Mouse (Mus musculus) thymus, postnatal 36 days (tissue): ENCODE measurements around the gene Mrps10.

Source experiments
- DNase-seq, 2 experiments: peaks; one replicate each; pipeline ENCODE4 v3.0.0; 2022; ENCODE audit warnings: mixed read lengths in 2 of 2

Mrps10 gene

DNA sequence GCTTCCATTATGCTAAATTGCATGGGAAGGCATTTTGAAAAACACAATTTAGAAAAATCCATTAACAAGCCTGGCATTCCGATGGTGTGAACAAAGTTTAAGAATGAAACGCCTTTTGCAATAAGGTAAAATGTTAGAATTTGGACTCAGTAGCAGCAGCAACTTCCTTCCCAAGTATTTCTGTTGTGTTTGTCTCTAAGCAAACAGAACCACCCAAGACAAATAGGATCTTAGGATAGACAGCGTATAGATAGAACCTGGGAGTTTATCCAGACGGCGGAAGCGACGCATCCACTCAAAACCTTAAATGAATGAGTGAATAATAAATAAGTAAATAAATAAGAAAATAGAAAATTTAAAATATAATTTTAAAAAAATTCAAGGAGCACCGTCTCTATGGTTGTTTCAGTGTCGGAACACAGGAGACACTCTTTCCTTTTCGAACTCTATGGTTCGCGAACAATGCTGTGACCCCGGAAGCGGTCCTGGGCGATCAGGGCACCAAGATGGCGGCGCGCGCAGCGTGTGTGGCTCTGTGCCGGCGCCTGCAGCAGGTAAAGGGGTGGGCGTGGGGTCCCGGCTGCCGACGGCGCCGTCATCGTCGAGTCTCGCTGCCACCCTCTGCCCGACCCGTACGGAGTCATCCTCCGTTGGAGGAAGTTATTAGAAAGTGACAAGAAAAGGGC lies at the start of gene Mrps10:
Gene Mrps10, plus strand, starts transcription at position 487 of the 686 bp plus-strand sequence.
- DNase-seq: peak; percentile 80 to 85

DNA sequence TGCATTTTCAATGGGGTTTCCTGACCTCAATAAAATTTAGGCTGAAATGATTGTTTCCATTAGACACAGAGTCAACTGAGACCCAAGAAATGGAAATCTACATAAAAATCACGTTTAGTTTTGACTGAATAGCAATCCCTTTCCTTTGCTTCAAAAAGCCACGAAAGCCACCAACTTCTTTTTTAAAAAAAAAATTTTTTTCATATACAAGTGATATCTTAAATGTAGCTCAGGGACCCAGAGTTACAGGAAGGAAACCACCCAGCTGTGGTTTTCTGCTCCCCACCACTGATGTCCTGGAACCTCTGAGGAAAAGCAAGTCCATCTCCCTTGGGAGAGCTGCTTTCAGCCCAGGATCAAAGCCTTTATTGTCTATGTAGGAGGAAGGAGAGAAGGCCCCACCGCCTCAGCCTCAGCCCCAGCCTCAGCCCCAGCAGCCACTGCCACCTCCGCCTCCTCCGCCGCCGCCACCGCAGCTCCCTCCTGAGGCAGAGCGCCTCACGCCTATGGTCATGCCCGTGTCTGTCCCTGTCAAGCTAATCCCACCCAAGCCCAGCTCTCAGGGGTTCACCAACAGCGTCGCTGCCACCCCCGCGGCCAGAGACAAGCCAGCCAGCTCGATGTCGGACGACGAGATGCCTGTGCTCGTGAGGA lies 49.6 kb upstream of the Mrps10 start:
- DNase-seq: no peak

DNA sequence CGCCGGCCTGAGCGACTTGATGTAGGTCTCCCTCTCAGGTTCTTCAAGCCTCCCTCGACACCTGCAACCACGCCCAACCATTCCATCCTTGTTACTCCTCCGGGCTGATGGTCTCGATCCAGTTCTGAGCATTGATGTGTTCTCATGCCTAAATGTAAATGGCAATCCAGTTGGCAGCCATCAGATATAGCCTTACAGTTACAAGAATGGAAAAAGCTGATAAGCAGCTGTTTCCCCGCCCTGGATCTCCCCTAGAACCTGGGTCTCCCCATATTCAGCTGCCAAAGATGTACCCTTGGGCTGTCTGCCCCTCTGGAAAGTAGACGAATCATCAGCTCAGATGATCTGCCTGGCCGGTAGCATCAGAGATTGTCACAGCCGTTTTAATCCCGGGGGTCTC lies 48.9 kb upstream of the Mrps10 start:
- DNase-seq: no peak

DNA sequence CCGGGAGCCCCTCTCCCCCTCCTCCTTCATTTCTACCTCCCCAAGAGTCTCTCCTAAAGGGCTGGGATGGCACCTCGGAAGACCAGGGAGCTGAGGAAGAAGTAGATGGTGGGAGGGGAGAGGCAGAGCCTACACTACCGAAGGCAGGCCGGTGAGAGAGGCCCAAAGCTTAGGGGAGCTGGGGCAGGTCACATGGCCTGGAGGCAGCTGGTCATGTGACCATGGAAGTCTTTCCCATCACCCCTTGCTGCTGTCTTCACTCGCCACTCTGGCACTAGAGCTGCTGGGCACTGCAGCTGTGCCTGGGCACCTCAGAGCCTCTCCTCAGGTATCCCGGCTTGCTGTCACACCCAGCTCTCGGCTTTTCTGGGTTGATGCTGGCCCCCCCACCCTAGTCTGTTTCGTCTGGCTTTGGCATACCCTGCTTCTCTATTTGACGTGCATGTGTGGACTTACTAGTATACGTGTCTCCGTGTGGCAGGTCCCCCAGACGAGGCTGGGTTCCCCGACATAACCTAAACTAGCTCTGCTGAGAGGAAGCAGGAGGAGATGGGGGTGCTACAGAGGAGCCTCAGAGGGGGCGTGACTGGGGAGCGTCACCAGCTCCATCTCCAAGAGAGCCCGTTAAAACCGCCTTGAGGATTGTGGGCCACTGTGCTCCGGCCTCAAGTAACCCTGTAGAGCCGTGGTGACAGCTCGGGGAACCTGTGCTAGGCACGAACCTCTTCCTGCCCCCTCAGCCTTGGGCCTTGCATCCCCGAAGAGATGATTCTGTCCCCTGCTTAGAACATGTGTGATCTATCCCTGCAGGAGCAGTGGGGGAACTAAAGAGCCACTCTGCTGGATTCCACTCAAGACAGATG lies 46.3 kb upstream of the Mrps10 start:
- no peak for DNase-seq

DNA sequence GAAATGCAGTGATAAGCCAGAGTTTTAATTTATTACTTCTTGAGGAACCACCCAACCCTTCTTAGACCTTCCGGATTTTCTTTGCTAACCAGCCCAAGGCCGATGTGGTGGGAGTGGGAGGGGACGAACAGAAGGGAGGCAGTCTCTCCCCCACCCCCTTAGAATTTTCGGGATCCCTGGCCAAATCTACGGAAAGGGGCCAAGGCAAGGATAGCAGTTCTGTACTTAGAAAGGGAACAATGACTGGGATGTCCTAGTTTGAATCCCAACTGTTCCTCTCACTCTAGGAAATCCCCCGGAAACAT lies 45.7 kb upstream of the Mrps10 start:
- DNase-seq: no peak

DNA sequence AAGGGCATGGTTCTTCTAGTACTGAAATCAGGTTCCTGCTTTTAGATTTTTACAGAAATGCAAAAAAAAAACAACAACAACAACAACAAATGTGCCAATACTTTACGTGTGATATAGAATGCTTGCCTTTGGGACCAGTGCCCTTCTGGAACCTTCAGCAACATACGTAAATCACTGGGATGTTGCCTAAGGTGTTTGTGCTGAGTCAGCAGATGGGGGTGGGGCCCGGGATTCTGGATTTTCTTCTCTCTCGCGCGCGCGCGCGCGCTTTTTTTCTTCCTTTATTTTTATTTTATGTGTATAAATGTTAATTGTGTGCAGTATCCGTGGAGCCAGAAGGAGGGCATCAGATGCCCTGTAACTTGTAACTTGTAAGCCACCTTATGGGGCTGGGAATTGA lies 41.1 kb upstream of the Mrps10 start:
- DNase-seq: no peak

DNA sequence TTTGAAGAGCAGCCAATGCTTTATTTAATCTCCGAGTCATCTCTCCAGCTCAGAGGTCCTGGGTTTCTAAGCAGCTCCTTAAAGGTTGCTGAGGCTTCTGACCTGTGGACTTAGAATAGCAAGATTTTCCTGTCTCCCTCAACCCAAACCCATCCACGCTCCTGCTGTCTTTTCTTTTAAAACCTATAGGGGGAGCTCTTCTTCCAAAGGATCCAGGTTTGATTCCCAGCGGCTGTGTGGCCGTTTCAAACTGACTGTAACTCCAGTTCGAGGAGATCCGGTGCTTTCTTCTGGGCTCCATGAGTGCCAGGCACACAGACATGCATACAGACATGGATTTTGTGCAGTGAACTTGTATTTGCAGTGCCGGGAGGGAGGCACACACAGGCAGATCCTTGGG lies 40.7 kb upstream of the Mrps10 start:
- no peak for DNase-seq

DNA sequence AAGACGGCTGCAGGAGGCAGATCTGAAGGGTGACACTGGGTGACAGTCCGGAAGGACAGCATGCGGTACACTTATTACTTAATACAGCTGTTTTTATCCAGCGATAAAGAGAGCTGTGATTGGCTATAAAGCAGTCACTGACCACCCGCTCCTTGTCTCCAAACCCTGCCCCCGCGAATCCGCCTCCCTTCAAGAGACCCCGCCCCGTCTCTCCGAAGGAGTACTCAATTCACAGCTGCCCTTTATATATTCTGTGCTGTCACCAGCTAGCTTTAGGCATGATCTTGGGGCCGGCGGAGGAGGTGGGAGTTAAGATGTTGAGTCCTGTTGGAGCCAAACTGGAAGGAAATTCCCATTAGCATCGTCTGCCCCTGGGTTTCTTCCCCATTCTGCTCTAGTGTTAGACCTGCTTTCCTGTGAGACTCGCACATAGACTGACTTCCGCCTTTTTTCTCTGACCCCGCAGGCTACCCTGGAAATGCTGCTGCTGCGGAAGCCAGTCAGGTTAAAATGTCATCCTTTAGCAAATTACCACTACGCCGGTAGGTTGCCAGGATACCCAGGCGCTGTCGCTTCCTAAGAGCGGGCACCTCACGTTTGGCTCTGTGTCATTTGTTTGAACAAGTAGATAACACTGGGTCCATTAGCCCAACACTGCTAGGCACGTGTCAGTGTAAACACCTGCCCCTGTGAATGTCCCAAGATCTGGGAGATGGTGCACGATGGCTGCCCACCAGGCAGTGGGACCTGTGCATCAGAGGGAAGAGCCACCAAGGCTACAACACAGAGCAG lies 39.9 kb upstream of the Mrps10 start:
- DNase-seq: no peak

DNA sequence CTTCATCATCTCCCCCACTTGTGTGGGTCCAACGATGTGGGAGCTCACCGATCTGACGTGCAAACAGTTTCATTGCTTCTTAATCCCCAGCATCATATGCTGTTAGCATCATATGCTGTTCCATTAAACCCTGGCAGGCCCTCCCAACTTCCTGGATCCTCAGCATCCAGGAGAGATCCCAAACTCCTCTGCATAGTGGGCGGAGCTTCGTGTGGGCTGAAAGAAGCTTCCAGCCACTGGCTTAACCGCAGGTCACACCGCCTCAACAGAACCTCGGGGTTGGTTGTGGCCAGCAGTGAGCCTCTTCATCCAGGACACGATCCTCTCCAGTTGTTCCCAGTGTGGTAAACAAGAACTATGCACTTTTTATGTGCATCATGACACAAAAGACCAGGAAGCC lies 38.1 kb upstream of the Mrps10 start:
- no peak for DNase-seq

DNA sequence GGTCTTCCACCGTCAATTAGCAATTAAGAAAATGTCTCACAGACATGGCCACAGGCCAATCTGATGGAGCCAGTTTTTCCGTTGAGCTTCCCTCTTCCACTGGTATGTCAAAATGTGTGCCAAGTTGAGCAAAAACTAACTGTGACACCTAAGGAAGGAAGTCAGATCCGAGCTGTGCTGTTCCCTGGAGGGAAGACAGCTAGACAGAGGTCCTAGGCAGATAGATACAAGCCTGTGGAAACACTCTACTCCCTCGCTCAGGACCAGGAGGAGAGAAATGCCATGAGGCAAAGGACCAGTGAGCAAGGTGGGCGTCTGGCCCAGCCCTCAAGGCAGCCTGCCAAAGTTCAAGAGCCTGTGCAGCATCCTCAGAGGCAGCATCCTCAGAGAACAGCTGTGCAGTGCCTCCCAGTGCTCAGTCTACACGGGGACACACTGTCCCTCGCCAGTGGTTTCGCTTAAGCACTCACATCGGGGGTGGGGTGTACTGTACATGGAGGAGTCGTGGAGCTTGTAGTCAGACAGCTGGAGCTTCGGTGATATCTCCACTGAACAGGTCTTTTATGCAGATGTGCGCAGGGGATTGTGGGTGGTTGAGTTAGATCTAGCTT lies 36.6 kb upstream of the Mrps10 start:
- peak; percentile 26 to 39 for DNase-seq

DNA sequence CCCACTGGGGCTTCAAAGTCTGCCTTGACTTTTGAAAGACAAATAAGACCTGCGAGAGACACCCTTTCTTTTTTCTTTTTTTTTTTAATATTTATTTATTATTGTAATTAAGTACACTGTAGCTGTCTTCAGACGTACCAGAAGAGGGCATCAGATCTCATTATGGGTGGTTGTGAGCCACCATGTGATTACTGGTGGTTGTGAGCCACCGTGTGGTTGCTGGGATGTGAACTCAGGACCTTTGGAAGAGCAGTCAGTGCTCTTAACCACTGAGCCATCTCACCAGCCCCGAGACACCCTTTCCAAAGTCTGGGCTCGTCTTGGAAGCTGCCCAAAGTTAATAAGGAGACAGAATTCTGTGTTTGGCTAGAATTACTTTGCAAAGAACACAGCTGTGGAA lies 36.0 kb upstream of the Mrps10 start:
- peak; percentile 11 to 34 for DNase-seq

DNA sequence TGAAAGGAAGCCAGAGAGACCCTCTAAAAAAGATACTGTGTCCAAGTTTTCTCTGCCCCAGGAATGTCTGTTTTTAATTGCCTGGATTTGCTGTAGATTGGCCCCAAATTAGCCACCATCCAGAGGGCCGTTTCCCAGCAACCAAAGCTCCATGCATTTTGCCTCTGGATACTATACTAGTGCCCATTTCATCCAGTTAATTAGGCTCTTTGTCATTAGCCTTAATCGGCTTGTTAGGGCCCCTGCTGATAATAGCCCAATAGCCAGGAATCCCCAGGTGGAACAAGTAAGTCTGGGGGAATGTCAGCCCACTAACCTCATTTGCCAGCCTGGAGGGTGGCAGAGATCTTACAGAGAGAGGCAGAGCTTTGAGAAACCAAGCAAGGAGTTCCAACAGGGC lies 35.3 kb upstream of the Mrps10 start:
- no peak for DNase-seq

DNA sequence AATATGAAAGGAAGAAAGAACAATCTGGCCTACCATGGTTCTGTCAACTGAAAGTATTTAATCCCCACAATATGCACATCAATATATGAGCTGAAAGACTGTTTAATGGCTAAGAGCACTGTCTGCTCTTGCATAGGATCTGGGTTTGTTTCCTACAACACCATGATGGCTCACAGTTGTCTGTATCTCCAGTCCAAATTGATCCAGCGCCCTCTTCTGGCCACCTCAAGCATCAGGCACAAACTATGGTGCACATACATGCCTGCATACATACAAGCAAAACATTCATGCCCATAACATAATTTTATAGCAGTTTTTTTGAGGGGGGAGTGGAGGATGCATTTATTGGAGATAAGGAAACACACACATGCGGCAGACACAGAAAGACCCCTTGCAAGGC lies 25.6 kb upstream of the Mrps10 start:
- DNase-seq: no peak

DNA sequence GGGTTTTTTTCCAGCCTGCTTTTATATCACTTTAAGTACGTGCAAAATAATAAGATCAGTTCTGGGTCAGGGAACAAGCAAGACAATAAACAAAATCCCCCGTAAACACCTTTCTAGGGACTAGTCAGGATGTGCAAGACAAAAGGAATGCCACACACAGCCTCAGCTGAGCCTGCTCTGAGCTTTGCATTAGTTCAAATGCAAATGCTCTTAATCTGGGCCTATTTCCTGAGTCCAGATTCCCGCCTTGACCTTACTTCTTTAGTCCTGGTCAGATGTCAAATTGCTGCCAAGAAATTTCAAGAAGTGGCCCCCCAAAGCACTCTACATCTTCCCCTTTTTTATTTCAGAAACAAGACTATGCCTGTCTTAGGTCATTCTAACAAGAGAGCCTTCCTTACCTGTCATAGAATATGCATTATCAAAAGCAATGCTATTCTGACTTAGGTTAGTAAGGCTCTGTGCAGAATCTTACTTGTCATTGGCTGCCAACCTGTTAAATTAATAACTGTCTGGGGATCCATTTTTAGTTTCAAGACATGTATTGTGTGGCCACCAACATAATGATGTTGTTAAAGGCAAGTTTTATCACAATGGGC lies 18.9 kb upstream of the Mrps10 start:
- no peak for DNase-seq

DNA sequence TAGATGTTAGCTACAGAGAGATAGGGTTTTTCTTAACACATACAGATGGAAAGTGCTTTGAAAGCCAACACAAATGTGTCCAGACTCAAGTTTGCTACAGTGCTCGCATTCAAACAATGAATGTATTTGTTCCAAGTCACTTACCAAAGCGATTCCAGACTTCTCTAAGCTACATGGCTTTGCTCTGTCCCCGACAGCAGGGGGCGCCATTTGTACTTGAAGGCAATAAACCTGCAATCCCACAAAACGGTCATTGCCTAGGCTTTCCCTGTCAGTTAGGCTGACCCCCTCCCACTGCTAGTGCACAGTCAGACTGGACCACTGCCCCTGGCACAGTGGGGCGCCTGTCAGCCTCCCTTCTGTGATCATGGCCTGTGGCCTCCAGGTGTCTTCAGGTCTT lies 8.7 kb upstream of the Mrps10 start:
- DNase-seq: peak; percentile 52 to 55

DNA sequence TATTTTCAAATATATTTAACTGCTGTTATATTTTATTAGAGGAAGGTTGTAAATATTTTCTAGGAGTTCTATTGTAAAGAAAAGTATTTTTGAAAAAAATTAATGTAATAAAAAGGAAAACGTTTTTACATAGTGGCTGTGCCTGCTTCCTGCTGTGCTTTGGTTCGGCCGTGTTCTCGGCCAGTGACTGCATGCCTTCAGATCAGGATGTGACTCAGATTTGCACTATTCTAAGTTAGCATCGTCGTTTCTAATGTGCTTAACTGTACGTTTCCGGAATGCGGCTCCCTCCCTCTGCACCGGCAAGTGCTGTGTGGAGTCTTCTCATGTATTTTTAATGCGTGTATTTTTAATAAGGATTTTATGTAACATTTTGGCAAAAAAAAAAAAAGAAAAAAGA lies 7.3 kb upstream of the Mrps10 start:
- DNase-seq: no peak

DNA sequence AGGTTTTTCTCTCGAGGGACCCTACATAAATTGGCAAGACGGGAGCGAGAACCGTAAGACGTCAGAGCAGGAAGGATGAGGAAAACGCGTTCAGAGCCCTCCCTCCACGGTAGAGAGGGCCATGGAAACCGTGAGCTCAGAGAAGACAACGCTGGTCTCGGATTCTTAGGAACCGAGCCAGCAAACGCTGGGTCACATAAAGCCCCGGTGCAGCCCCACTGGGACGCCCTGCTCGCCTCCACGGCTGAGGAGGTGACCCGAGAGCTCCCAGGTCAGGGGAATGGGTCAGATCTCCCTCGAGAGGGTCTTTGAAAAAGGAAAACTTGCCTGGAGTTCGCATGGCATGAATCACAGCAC lies 378 bp downstream of the Mrps10 start:
- no peak for DNase-seq

DNA sequence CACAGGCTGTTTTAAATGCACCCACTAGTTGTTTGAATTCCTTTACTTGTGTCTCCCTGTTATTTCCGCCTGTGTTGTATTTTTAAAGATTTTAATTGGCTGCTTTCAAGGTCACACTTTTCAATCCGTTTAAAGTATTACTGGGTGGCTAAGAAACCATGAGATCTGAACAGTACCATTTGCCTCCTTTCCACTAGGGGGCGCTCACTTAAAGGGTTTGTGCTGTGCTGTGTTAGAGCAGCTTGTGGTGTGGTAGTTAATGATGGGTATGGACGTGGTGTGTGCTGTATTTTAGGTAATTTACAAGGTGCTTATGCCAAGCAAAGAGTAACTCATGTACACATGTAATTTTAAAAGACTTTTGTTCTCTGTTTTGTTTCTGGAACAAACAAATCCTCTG lies 2.8 kb downstream of the Mrps10 start:
- peak; percentile 27 to 32 for DNase-seq

DNA sequence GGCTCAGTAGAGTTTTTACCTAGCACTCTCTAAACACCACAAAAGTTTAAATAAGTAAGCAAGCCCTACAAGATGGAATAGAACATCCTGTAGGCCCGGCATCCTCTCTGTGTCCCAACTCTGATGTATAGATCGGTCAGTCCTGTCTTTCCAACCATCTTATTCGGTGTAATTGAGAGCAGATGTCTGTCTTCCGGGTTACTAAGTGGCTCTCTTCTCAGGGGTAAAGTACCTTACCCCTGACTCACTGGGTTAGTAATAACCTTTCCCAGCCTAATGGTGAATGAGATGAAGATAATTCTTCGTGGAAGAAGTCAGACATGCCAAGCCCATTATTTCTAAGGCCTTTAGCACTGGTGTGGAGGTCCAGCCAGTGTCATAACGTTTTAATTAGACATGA lies 5.3 kb downstream of the Mrps10 start:
- DNase-seq: no peak

DNA sequence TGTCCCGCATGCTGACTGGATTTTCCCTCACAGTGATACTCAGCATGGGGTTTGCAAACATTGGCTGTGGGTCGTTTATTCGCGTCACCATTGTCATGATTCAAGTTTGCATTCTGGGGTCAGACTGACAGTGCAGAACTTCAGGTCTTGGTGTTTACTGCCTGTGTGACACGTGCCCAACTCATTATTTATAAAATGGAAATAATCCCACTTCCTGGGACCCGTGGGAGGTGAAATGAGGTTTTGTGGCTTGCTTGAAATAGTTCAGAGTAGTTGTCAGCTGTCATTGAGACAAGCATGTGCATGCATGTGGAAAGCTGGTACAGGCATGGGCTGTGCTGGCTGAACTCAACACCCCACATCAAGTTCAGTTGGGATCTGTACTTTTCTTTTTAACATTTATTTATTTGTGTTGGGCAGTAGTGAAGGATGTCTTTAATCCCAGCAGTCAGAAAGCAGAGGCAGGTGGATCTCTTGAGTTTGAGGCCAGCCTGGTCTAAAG lies 8.1 kb downstream of the Mrps10 start:
- DNase-seq: no peak

DNA sequence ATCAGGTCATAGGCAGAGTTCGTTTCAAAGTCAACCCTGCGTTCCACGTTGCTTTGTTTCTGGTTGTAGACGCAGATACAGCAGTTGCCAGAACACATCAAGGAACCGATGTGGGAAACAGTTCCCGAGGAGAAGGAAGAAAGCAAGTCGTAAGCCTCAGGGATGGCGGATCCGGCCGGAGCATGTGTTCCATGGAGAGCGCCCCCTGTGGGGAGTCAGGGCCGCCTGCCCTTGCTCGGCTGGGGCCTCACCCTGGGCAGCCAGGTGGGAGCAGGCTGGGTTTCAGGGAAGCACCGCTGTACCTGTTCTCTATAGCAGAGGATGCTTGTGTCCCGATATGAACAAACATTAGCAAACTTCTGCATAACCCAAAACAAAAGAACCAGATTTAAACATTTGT lies 9.4 kb downstream of the Mrps10 start:
- DNase-seq: no peak

DNA sequence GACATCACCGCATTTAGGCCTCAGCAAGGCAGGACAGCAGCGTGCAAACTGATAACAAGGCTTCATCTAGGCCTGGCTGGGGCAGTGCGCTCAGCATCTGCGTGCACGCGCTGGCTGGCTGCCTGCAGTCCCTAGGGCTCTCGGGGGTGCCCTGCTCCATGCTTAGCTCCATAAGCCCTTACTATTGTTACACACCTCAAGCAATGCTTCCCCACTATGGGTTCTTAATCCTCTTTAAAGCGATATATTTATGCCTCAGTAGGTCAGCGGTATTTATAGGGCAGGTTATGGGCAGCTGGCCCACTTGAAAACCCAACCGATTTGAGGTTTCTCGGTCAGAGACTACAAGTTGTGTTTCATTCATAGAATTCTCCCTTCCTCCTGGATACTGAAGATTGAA lies 13.2 kb downstream of the Mrps10 start:
- DNase-seq: no peak
